Mouse (Mus musculus) ES-E14 (cell line): ENCODE measurements around the gene Trio.

Experiments
- HCFC1 ChIP-seq: IDR thresholded peaks from 2 replicates; pipeline ENCODE4 v1.6.1; 2012; ENCODE audit warnings: low read length, inconsistent platforms, borderline replicate concordance; ENCODE audit not compliant: insufficient read depth
- ZC3H11A ChIP-seq: IDR thresholded peaks from 2 replicates; pipeline ENCODE4 v1.6.1; 2012; ENCODE audit warnings: low read depth, mild to moderate bottlenecking, inconsistent platforms, low read length, borderline replicate concordance

GRCm38 (mm10) chr15:27751612-27752405, 273.8 kb downstream of the Trio start:
- TF ChIP-seq ZC3H11A (0 out of 2 replicates have a peak, but pooled peaks have one; percentile 18), HCFC1 (no peak)
